17 mouse cellular contexts compared by ENCODE assay signal in the genomic region with DNA sequence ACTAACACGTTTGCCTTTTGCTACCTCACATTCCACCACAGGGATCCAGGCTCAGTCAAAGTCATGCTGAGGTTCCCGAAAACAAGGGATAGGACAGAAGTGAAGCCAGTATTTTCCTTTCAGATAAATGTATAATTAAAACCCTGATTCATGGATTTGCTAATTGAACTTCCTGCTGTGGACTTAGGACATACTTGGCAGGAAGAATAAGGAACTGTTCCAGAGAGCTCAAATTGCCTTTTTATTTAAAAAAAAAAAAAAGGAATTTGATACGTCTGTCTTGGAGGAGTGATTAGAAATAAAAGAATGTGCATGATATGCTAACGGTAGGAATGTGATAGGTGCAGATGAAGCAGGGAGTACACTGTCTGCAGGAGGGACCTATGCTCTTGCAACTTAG.
"Had no signal": no experiment of that assay in that cellular context is flagged by ENCODE, and none has a peak within 500 bp of the region (broad histone marks: within the 10 kb centered on the region; RNA-seq: fewer than 3 reads in every experiment).

No protein-coding gene starts in this region.

- H3K4me3 ChIP-seq: kidney, embryonic 15.5 days; limb, embryonic 12.5 days; limb, embryonic 15.5 days; liver, embryonic 13.5 days; midbrain, embryonic 13.5 days; myocyte; neural tube, embryonic 13.5 days; stomach, embryonic 15.5 days had no signal

- DNase-seq: kidney, adult 11 months; kidney, adult 8-10 months; kidney, postnatal 4 days; liver, embryonic 13.5 days; lung, adult 2 months; lung, postnatal 14 days; right cerebral cortex, postnatal 25 days; spleen, adult 18-20 months; thymus, postnatal 25 days had no signal

- H3K27me3 ChIP-seq: kidney, embryonic 15.5 days; limb, embryonic 12.5 days; limb, embryonic 15.5 days; liver, embryonic 13.5 days; midbrain, embryonic 13.5 days; neural tube, embryonic 13.5 days; stomach, embryonic 15.5 days had no signal

- H3K9ac ChIP-seq: kidney, embryonic 15.5 days; limb, embryonic 12.5 days; limb, embryonic 15.5 days; liver, embryonic 13.5 days; midbrain, embryonic 13.5 days; neural tube, embryonic 13.5 days; stomach, embryonic 15.5 days had no signal

- H3K4me2 ChIP-seq: kidney, embryonic 15.5 days; limb, embryonic 12.5 days; limb, embryonic 15.5 days; liver, embryonic 13.5 days; midbrain, embryonic 13.5 days; neural tube, embryonic 13.5 days; stomach, embryonic 15.5 days had no signal

- H3K36me3 ChIP-seq: kidney, embryonic 15.5 days; limb, embryonic 12.5 days; limb, embryonic 15.5 days; liver, embryonic 13.5 days; midbrain, embryonic 13.5 days; neural tube, embryonic 13.5 days; stomach, embryonic 15.5 days had no signal

- H3K9me3 ChIP-seq: kidney, embryonic 15.5 days; limb, embryonic 12.5 days; limb, embryonic 15.5 days; liver, embryonic 13.5 days; midbrain, embryonic 13.5 days; neural tube, embryonic 13.5 days; stomach, embryonic 15.5 days had no signal

- H3K27ac ChIP-seq: kidney, embryonic 15.5 days; limb, embryonic 12.5 days; limb, embryonic 15.5 days; liver, embryonic 13.5 days; macrophage; midbrain, embryonic 13.5 days; neural tube, embryonic 13.5 days; stomach, embryonic 15.5 days had no signal

- ATAC-seq: midbrain, embryonic 13.5 days had no signal

- H3K4me1 ChIP-seq: kidney, embryonic 15.5 days; limb, embryonic 12.5 days; limb, embryonic 15.5 days; liver, embryonic 13.5 days; neural tube, embryonic 13.5 days; stomach, embryonic 15.5 days had no signal
